Mouse (Mus musculus) lung, embryonic 16.5 days (tissue): ENCODE data around the gene Gm4869. TPM values are rescaled to one million over a fixed set of nuclear protein-coding genes. Genes with fewer than 3 reads are reported as not detected.
A peak's percentile ranks its signal among the peaks of the same experiment; 100 is the strongest.

Source experiments
- ATAC-seq: fragments of 200-750 bp; cut with Nextera tagmentation; 2 replicates; pipeline ENCODE4 v1.8.0; 2017; ENCODE audit warnings: low read depth, mild to moderate bottlenecking, moderate library complexity
- H3K27ac ChIP-seq: fragments of 300-500 bp; sonication (generic); 2 replicates; pipeline ENCODE4 v1.5.1; 2014; ENCODE audit warnings: mild to moderate bottlenecking, control low read depth, low read length
- H3K27me3 ChIP-seq: fragments of 300-500 bp; sonication (generic); 2 replicates; pipeline ENCODE4 v1.6.1; 2014; ENCODE audit warnings: low read depth, low read length, mixed read lengths; ENCODE audit not compliant: control insufficient read depth, insufficient read depth
- H3K36me3 ChIP-seq: fragments of 300-500 bp; sonication (generic); 2 replicates; pipeline ENCODE4 v1.6.1; 2014; ENCODE audit warnings: low read length; ENCODE audit not compliant: control insufficient read depth, insufficient read depth
- H3K4me1 ChIP-seq: fragments of 300-500 bp; sonication (generic); replicated peaks from 2 replicates; pipeline ENCODE4 v1.6.1; 2014; ENCODE audit warnings: low read length, mixed read lengths; ENCODE audit not compliant: control insufficient read depth, insufficient read depth
- H3K4me2 ChIP-seq: fragments of 300-500 bp; sonication (generic); 2 replicates; pipeline ENCODE4 v1.6.1; 2014; ENCODE audit warnings: low read depth, low read length, control low read depth
- H3K4me3 ChIP-seq: fragments of 300-500 bp; sonication (generic); 2 replicates; pipeline ENCODE4 v1.5.1; 2014; ENCODE audit warnings: mild to moderate bottlenecking, low read length, control low read depth
- H3K9ac ChIP-seq: fragments of 300-500 bp; sonication (generic); 2 replicates; pipeline ENCODE4 v1.6.1; 2014; ENCODE audit warnings: low read length, control low read depth
- H3K9me3 ChIP-seq: fragments of 300-500 bp; sonication (generic); 2 replicates; pipeline ENCODE4 v1.6.1; 2016; ENCODE audit warnings: low read length; ENCODE audit not compliant: control insufficient read depth
- WGBS: fragments of 180-500 bp; shearing (Covaris S2); extraction: QIAGEN DNeasy Blood & Tissue Kit; methylation state at CpG from one replicate; pipeline ENCODE4 v1.1.7; 2014; 5-methylcytosine and 5-hydroxymethylcytosine counted together
- polyA plus RNA-seq: library from polyadenylated mRNA; unstranded; fragments of >200 nt; fragmentation: Nextera tagmentation; extraction: Ambion mirVana; gene quantifications from 2 replicates; pipeline ENCODE4 v1.2.1, GENCODE M21; 2015

Gene Gm4869
- polyA plus RNA-seq, 1 experiment from 2014 or later, result not detected

- H3K4me1 ChIP-seq, result peaks cover 45% of the 10 kb centered on the region
- H3K27ac ChIP-seq, result no peak overlapping the region
- WGBS, result 48% methylated on average over 27 of the region's 27 CpGs
Measured at GRCm38 (mm10) chr5:140510012-140511000, 64.9 kb downstream of the Gm4869 start.

GRCm38 (mm10) chr5:140513921-140514320 lies 68.5 kb downstream of the Gm4869 start:
- no peak for ATAC-seq
- H3K4me1 ChIP-seq, result peaks cover 22% of the 10 kb centered on the region
- no peak overlapping the region for H3K4me2 ChIP-seq
- H3K27ac ChIP-seq, result no peak overlapping the region
- no peaks in the 10 kb centered on the region for H3K27me3 ChIP-seq
- WGBS, result 75% methylated on average over 8 of the region's 8 CpGs
- H3K4me3 ChIP-seq, result no peak overlapping the region
- no peak overlapping the region for H3K9ac ChIP-seq
- H3K36me3 ChIP-seq, result no peaks in the 10 kb centered on the region
- H3K9me3 ChIP-seq, result no peaks in the 10 kb centered on the region

More at GRCm38 (mm10) chr5:140510012-140511000, 64.9 kb downstream of the Gm4869 start:
- Histone ChIP-seq H3K36me3 (no peaks in the 10 kb centered on the region), H3K9me3 (no peaks in the 10 kb centered on the region), H3K4me2 (no peak overlapping the region), H3K4me3 (no peak overlapping the region), H3K27me3 (no peaks in the 10 kb centered on the region), H3K9ac (no peak overlapping the region)
- no peak for ATAC-seq

- WGBS, result 16% methylated on average over 7 of the region's 7 CpGs
- Histone ChIP-seq H3K9me3 (no peaks in the 10 kb centered on the region), H3K36me3 (no peaks in the 10 kb centered on the region), H3K9ac (no peak overlapping the region), H3K4me3 (no peak overlapping the region), H3K4me2 (no peak overlapping the region), H3K4me1 (peaks cover 19% of the 10 kb centered on the region), H3K27me3 (no peaks in the 10 kb centered on the region), H3K27ac (peak overlapping the region; percentile 68)
- ATAC-seq, result peak; percentile 78
Measured at GRCm38 (mm10) chr5:140514799-140515486, 69.5 kb downstream of the Gm4869 start.

- no peak overlapping the region for H3K9ac ChIP-seq
- ATAC-seq, result no peak
- 83% methylated on average over 21 of the region's 21 CpGs for WGBS
Measured at GRCm38 (mm10) chr5:140517159-140517920, 71.9 kb downstream of the Gm4869 start.

GRCm38 (mm10) chr5:140517921-140518230 lies 72.4 kb downstream of the Gm4869 start:
- peaks cover 17% of the 10 kb centered on the region for H3K4me1 ChIP-seq
- H3K9me3 ChIP-seq, result no peaks in the 10 kb centered on the region
- H3K4me3 ChIP-seq, result no peak overlapping the region
- ATAC-seq, result no peak
- no peak overlapping the region for H3K4me2 ChIP-seq
- 52% methylated on average over 4 of the region's 4 CpGs for WGBS
- no peak overlapping the region for H3K9ac ChIP-seq
- H3K36me3 ChIP-seq, result no peaks in the 10 kb centered on the region
- H3K27ac ChIP-seq, result no peak overlapping the region
- no peaks in the 10 kb centered on the region for H3K27me3 ChIP-seq

More at GRCm38 (mm10) chr5:140517159-140517920, 71.9 kb downstream of the Gm4869 start:
- Histone ChIP-seq H3K27me3 (no peaks in the 10 kb centered on the region), H3K9me3 (no peaks in the 10 kb centered on the region), H3K4me1 (peaks cover 17% of the 10 kb centered on the region), H3K4me2 (no peak overlapping the region), H3K27ac (no peak overlapping the region), H3K4me3 (no peak overlapping the region), H3K36me3 (no peaks in the 10 kb centered on the region)

GRCm38 (mm10) chr5:140521196-140521595 lies 75.8 kb downstream of the Gm4869 start:
- Histone ChIP-seq H3K4me1 (no peaks in the 10 kb centered on the region), H3K36me3 (peaks cover 13% of the 10 kb centered on the region), H3K27me3 (no peaks in the 10 kb centered on the region), H3K27ac (no peak overlapping the region), H3K4me3 (no peak overlapping the region), H3K9me3 (no peaks in the 10 kb centered on the region), H3K9ac (no peak overlapping the region), H3K4me2 (no peak overlapping the region)
- 92% methylated on average over 1 of the region's 1 CpGs for WGBS
- no peak for ATAC-seq

- no peak for ATAC-seq
- Histone ChIP-seq H3K9me3 (no peaks in the 10 kb centered on the region), H3K27ac (no peak overlapping the region), H3K4me2 (no peak overlapping the region), H3K4me1 (no peaks in the 10 kb centered on the region), H3K9ac (no peak overlapping the region), H3K27me3 (no peaks in the 10 kb centered on the region), H3K36me3 (peaks cover 23% of the 10 kb centered on the region), H3K4me3 (no peak overlapping the region)
- 90% methylated on average over 2 of the region's 2 CpGs for WGBS
Measured at GRCm38 (mm10) chr5:140526754-140527153, 81.3 kb downstream of the Gm4869 start.

GRCm38 (mm10) chr5:140538111-140538683 lies 92.8 kb downstream of the Gm4869 start:
- peaks cover 7% of the 10 kb centered on the region for H3K4me1 ChIP-seq
- 62% methylated on average over 13 of the region's 13 CpGs for WGBS
- ATAC-seq, result no peak

More at GRCm38 (mm10) chr5:140538111-140538683, 92.8 kb downstream of the Gm4869 start:
- no peaks in the 10 kb centered on the region for H3K9me3 ChIP-seq
- no peak overlapping the region for H3K27ac ChIP-seq
- H3K4me2 ChIP-seq, result no peak overlapping the region
- no peak overlapping the region for H3K9ac ChIP-seq
- H3K4me3 ChIP-seq, result no peak overlapping the region
- H3K27me3 ChIP-seq, result no peaks in the 10 kb centered on the region
- no peaks in the 10 kb centered on the region for H3K36me3 ChIP-seq
